Mouse (Mus musculus) spleen, adult 18-20 months (tissue): Measurements from ENCODE around the gene Ephb2.

Experiments
- DNase-seq, 2 experiments: peaks; one replicate each; pipeline ENCODE4 v3.0.0; 2022; ENCODE audit warnings: mixed read lengths in 2 of 2

Ephb2 gene

DNA sequence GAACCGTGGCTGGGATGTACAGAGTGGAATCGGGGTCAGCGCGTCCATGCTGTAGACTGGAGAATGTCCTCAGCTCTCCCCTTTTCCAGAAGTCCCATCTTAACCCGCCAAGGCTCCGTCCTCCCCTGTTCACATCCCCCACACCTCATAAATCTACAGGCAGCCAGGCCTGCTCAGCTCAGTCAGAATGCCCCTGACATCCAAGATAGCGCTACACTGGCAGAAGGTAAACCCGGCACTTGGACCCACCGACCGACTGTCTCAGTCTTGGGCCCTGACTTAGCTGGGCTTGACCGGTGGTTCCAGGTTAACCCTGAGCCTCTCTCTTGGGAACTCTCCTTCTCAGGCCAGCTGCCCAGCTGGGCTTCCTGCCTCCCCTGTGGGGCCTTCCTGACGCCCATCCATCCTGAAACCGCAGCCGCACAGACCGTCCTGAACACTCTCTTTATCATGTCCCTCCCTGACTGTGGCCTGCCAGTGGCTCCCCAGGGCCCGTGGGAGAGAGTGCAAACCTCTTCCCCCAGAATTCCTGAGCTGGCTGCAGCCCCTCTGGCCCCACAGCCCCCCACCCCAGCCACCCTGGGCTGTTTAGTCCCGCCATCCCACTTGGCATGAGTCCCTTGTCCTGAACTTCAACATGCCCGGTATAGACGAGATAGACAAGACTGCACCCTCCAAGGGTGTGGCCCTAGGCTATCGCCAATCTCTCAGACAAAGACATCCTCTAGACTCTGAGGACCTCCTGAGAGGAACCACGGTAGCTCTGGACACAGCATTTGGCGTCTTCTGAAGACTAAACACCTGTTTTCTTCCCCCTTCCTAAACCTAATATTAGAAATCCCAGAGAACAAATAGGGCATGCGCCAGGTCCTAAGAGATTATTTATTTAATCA lies 37.9 kb downstream of the Ephb2 start:
- no peak for DNase-seq

- DNase-seq: no peak
Measured at GRCm38 (mm10) chr4:136793320-136793719, 42.5 kb downstream of the Ephb2 start.

- peak in 1 of 2 experiments; percentile 6 for DNase-seq
Measured at GRCm38 (mm10) chr4:136789821-136790220, 46.0 kb downstream of the Ephb2 start.

DNA sequence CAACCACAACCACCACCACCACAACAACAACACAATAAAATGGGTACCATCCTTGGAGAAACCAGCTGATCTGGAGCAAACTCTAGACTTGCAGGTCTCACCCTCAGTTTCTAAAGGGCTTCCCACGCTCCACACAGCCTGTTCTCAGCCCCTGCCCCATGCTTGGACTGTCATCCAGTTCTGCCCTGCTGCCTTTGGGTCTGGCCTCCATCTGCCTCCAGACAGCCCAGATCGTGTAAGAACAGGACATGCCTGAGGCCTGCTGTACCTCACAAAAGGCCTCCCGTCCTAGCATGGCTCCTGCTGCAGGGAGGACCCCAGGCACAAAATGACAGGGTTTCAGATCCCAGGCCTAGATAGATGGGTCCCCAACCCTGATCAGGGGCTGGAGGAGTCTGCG lies 48.4 kb downstream of the Ephb2 start:
- no peak for DNase-seq

GRCm38 (mm10) chr4:136786453-136787276 lies 49.1 kb downstream of the Ephb2 start:
- no peak for DNase-seq

DNA sequence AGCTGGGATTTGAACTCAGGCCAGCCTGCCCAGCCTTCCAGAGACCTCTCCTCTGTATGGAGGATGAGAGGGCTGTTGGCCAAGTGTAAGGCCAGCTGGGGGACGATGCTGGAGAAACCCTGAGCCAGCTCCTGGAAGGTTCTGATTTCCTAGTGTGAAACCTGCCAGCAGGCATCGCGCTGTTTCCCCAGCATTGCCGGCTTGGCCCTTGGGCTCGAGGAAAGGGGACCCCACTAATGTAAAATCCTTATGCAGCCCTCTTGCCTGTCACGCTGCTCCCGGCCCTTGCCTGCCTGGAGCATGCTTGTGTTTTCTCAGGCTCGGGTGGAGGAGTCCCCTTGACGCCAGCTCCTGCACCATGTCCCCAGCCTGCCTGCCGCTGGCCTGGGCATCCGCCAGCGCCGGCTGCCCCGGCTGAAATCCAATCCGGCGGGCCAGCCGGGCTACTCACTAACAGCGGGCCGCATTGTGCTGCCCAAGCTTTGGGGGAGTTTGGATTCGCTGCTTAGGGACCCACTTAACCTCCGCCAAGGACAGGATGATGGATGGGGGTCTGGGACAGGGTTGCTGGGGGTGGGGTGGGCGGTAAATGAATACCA lies 52.1 kb downstream of the Ephb2 start:
- no peak for DNase-seq

- DNase-seq: no peak
Measured at GRCm38 (mm10) chr4:136782579-136782925, 53.2 kb downstream of the Ephb2 start.

- no peak for DNase-seq
Measured at GRCm38 (mm10) chr4:136781868-136782578, 53.8 kb downstream of the Ephb2 start.

- no peak for DNase-seq
Measured at GRCm38 (mm10) chr4:136780201-136780895, 55.4 kb downstream of the Ephb2 start.

- DNase-seq: no peak
Measured at GRCm38 (mm10) chr4:136779156-136779555, 56.6 kb downstream of the Ephb2 start.

- no peak for DNase-seq
Measured at GRCm38 (mm10) chr4:136776471-136776892, 59.3 kb downstream of the Ephb2 start.

GRCm38 (mm10) chr4:136775903-136776302 lies 59.9 kb downstream of the Ephb2 start:
- DNase-seq: no peak

DNA sequence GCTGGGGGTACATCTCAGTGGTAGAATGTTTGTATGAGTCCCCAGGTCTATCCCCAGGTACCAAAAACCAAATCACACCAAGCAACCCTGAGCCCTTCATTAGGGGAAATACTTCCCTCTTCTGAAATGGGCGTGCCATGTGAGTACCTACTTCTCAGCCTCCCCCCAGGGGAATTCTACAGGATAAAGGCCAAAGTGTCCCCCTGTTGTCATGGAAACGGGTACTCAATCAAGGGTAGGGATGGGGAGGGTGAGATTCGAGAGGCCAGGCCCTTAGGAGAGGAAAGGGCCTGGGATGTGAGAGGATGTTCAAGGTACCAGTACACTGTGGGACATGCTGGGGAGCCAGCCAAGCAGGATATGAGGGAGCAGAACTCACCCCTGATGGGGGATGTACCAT lies 61.6 kb downstream of the Ephb2 start:
- no peak for DNase-seq

DNA sequence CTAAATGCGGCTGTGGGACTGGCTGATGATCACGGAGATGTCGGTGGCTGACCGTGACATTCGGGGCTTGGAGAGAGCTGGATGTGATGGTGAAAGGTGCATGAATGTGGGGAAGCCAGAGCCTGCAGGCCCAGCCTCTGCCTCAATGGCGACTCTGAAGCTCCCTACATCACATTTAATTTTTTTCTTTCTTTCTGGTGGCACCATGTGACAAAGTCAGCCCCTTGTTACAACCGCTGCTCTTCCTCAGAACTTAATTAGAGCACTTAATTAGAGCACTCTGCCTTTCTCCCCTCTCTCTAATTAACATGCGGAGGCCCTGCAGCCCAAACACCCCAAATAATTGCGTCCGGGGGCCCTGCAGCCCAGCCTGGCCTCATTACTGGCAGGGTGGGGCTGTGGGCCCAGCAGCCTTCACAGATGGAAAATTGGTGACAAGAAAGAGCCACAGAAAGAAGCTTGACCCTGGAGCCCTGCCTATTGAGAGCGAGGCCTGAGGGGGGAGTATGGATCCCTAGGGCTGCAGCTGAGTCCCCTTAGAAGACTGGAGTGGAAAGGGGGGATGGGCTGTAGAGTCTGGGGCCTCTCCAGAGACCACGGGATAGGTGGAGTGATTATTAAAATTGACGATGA lies 62.7 kb downstream of the Ephb2 start:
- DNase-seq: no peak

GRCm38 (mm10) chr4:136772318-136772717 lies 63.5 kb downstream of the Ephb2 start:
- no peak for DNase-seq

DNA sequence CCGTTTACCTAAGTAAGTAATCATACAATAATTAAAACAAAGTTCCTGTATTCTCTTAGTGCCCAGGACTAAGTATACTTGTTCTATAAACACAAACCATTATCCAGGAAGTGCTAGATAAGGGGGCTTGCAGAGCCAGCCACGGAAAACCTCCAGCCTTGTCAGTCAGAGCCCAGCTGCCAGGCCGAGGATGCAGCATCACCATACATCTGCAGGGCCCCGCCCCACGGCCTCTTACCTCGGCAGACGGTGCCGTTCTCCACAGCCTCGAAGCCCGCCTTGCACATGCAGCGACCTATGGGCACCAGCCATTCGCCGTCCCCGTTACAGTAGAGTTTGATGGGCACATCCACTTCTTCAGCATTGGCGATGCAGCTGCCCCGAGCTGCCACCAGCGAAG lies 65.1 kb downstream of the Ephb2 start:
- no peak for DNase-seq

GRCm38 (mm10) chr4:136768499-136768898 lies 67.3 kb downstream of the Ephb2 start:
- DNase-seq: no peak

DNA sequence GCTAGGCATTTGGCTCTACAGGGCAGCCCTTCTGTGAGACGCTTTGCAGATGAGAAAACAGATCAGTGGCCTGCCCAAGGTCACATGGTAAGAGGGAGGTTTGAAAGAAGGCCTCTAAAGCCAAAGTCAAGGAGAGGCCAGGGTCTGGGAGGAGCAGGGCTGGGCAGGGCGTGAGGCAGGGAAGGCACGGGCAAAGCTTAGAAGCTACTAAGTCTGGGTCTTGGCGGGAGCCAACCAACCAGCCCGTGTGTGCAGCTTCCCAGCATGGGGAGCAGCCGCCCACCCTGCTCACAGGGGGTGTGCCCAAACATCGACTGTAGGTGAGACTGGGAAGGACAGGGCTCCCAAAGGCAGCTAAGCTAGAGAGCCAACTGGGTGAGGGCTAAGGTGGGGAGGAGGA lies 70.7 kb downstream of the Ephb2 start:
- no peak for DNase-seq

DNA sequence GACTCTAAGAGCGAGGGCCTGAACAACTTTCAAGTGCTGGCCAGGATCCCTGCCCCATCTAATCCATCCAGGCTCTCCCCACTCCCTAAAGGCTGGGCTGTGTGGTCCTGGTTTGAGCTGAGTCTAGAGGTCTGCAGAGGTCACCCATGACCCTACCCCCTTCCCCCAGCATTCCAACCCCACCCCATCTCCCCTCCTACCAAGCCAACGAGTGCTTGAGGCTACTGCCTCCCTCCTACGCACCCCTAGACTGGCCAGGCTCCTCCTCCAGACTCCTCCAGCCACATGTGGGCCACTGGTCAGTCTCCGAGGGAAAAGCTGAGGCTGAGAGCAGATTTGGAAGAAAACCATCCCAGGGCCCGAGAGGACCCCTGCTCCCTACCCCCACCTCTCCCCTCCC lies 72.4 kb downstream of the Ephb2 start:
- DNase-seq: no peak

- DNase-seq: no peak
Measured at GRCm38 (mm10) chr4:136761713-136762380, 73.9 kb downstream of the Ephb2 start.

DNA sequence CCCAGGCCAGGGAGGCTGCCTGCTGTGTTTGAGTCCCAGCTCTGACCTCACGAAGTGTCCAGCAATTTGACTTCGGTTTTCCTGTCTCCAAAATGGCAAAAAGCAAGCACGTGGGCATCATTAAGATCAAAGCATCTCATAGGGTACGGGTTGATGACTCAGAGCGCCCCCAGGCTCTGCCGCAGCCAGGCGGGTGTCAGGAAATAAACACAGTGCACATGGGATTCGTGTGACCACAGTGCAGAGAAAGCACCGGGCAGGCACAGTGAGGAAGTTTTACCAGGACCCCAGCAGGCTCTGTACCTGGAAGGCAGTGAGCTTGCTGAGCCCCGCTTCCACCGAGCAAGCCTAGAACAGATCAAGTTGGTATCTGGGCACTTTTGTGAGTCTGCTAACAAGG lies 74.9 kb downstream of the Ephb2 start:
- no peak for DNase-seq
